Mouse (Mus musculus) heart, embryonic 16.5 days (tissue): ENCODE data around the gene Tnfrsf14. TPM values are rescaled to one million over a fixed set of nuclear protein-coding genes. Genes with fewer than 3 reads are reported as not detected.

Source experiments
- ATAC-seq: fragments of 200-750 bp; cut with Nextera tagmentation; replicated peaks from 2 replicates; pipeline ENCODE4 v1.8.0; 2017; ENCODE audit warnings: moderate number of reproducible peaks; ENCODE audit not compliant: insufficient read depth, low FRiP score; ENCODE audit errors: extremely low read depth
- H3K27ac ChIP-seq: fragments of 300-500 bp; sonication (generic); 2 replicates; pipeline ENCODE4 v1.5.1; 2014; ENCODE audit warnings: mild to moderate bottlenecking, low read length, control low read depth, moderate library complexity
- H3K27me3 ChIP-seq: fragments of 300-500 bp; sonication (generic); 2 replicates; pipeline ENCODE4 v1.6.1; 2014; ENCODE audit warnings: low read length, mixed read lengths; ENCODE audit not compliant: control insufficient read depth, insufficient read depth
- H3K36me3 ChIP-seq: fragments of 300-500 bp; sonication (generic); 2 replicates; pipeline ENCODE4 v1.6.1; 2014; ENCODE audit not compliant: control insufficient read depth, insufficient read depth
- H3K4me1 ChIP-seq: fragments of 300-500 bp; sonication (generic); 2 replicates; pipeline ENCODE4 v1.6.1; 2014; ENCODE audit warnings: low read length, mixed read lengths; ENCODE audit not compliant: control insufficient read depth, insufficient read depth
- H3K4me2 ChIP-seq: fragments of 300-500 bp; sonication (generic); 2 replicates; pipeline ENCODE4 v1.6.1; 2014; ENCODE audit warnings: low read depth, mild to moderate bottlenecking, control low read depth, low read length
- H3K4me3 ChIP-seq: fragments of 300-500 bp; sonication (generic); 2 replicates; pipeline ENCODE4 v1.5.1; 2014; ENCODE audit warnings: mild to moderate bottlenecking, control low read depth, low read length
- H3K9ac ChIP-seq: fragments of 300-500 bp; sonication (generic); 2 replicates; pipeline ENCODE4 v1.6.1; 2014; ENCODE audit warnings: low read length, control low read depth
- H3K9me3 ChIP-seq: fragments of 300-500 bp; sonication (generic); replicated peaks from 2 replicates; pipeline ENCODE4 v1.6.1; 2016; ENCODE audit warnings: low read length; ENCODE audit not compliant: control insufficient read depth
- WGBS: fragments of 180-500 bp; shearing (Covaris S2); extraction: QIAGEN DNeasy Blood & Tissue Kit; methylation state at CpG from one replicate; pipeline ENCODE4 v1.1.7; 2014; 5-methylcytosine and 5-hydroxymethylcytosine counted together
- polyA plus RNA-seq: library from polyadenylated mRNA; unstranded; fragments of >200 nt; fragmentation: Nextera tagmentation; extraction: Ambion mirVana; gene quantifications from 2 replicates; pipeline ENCODE4 v1.2.1, GENCODE M21; 2015

The Tnfrsf14 gene
- 1.3 and 1.8 TPM in 2 replicates for polyA plus RNA-seq

DNA sequence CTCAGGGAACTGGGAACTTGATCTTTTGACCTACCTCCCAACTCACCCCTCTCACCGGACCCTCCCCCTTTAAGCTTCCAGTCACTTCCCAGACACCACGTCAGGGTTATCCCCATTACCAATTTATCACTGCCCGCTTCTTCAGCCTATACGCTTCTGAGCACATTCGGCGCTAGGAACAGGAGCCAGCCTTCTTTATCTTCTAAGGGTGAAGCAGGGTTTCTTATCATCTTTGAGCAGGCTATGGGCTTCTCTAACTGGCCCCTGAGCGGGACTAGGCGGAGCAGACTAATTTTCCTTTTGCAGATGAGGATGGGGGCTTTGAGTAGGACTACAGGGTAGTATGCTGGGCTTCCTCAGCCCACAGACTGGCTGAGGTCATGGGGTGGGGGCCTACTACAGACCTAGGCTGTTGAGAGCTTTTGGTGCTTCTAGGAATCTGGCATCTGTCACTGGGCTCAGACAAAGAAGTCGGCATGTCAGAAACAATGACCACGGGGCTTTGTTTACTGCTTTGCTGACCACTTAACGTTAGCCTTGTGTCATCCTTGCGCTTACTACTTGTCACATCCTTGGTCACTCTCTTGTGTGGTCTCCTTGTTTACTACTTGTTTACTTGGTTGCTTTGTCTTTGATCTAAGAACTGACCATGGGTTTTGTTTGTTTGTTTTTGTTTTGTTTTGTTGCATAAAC, at the start of gene Tnfrsf14:
TSS of gene Tnfrsf14 (minus strand) at position 169 of the 693 bp plus-strand sequence.
- no peaks in the 10 kb centered on the region for H3K9me3 ChIP-seq
- no peaks in the 10 kb centered on the region for H3K27me3 ChIP-seq
- 31% methylated on average over 12 of the region's 12 CpGs for WGBS
- peak within 1 kb of the TSS; percentile 27 for H3K4me3 ChIP-seq
- H3K27ac ChIP-seq = peak within 1 kb of the TSS; percentile 52
- H3K4me1 ChIP-seq = peaks cover 2% of the 10 kb centered on the region
- H3K36me3 ChIP-seq = no peaks in the 10 kb centered on the region
- no peak for ATAC-seq
- peak within 1 kb of the TSS; percentile 49 for H3K9ac ChIP-seq
- H3K4me2 ChIP-seq = peak within 1 kb of the TSS; percentile 54

DNA sequence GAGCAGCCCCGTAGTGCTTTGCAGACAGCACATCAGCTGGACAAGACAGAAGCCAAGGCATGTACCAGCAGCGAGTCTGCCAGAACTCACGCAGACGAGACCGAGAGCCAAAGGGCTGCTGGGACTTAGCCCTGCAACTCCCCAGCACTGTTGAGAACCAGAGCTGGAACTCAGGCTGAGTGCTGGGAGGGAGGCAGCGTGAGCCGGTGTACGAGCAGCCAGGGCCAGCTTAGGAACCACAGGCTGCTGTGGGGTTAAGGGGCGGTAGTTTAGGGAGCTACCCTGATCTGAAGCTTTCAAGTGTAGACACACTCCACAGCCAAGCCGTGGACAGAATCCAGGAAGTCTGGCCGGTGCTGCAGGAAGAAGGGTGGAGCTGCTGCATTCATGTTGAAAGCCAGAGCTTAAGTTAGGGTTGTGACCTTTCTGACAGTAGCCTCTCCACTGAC, 45.8 kb upstream of the Tnfrsf14 start:
- no peak for ATAC-seq
- Histone ChIP-seq H3K4me1 (no peaks in the 10 kb centered on the region), H3K9ac (no peak overlapping the region), H3K9me3 (no peaks in the 10 kb centered on the region), H3K4me3 (no peak overlapping the region), H3K27ac (no peak overlapping the region), H3K36me3 (peaks cover 97% of the 10 kb centered on the region), H3K4me2 (no peak overlapping the region), H3K27me3 (no peaks in the 10 kb centered on the region)
- WGBS = 74% methylated on average over 11 of the region's 11 CpGs

DNA sequence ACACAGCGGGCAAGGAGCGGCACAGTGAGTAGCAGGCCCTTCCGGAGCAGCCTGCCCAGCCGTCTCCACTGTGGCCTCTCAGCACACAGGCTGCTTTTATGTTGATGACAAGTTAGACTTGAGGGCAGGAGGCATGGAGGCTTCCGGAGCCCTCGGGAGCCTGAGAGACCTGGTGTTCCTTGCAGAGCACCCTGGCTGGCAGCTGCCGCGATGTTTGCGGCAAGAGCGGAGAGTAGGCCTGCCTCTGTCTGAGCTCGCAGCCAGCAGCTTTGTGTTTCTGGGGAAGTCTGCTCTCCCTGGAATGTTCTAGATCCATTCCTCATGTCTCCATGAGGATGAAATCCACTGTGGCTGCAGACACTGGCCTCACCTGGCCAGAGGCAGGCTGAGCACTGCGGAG, 44.2 kb upstream of the Tnfrsf14 start:
- H3K4me2 ChIP-seq = no peak overlapping the region
- ATAC-seq = no peak

DNA sequence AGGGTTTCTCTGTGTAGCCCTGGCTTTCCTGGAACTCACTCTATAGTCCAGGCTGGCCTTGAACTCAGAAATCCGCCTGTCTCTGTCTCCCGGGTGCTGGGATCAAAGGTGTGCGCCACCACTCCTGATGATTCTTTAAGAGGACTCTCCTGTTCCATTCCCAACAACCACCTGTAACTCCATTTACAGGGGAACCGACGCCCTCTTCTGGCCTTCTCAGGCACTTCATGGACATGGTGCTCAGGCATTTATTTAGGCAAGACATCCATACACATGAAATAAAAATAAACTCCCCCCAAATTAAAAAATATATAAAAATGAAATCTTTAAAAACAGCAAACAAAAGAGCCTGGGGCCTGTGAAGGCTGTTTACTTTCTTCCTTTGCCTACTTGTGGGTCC, 38.8 kb upstream of the Tnfrsf14 start:
- 67% methylated on average over 5 of the region's 5 CpGs for WGBS
- H3K4me1 ChIP-seq = peaks cover 36% of the 10 kb centered on the region
- no peak overlapping the region for H3K4me2 ChIP-seq
- H3K9ac ChIP-seq = no peak overlapping the region
- no peak overlapping the region for H3K27ac ChIP-seq
- H3K4me3 ChIP-seq = no peak overlapping the region
- no peak for ATAC-seq
- H3K27me3 ChIP-seq = peaks cover 8% of the 10 kb centered on the region
- H3K36me3 ChIP-seq = peaks cover 33% of the 10 kb centered on the region
- H3K9me3 ChIP-seq = no peaks in the 10 kb centered on the region

More for the DNA sequence above, 44.2 kb upstream of the Tnfrsf14 start:
- no peak overlapping the region for H3K27ac ChIP-seq
- no peaks in the 10 kb centered on the region for H3K27me3 ChIP-seq
- no peak overlapping the region for H3K4me3 ChIP-seq
- no peak overlapping the region for H3K9ac ChIP-seq
- no peaks in the 10 kb centered on the region for H3K9me3 ChIP-seq
- peaks cover 6% of the 10 kb centered on the region for H3K4me1 ChIP-seq
- 94% methylated on average over 12 of the region's 12 CpGs for whole genome bisulfite sequencing
- H3K36me3 ChIP-seq = peaks cover 85% of the 10 kb centered on the region

DNA sequence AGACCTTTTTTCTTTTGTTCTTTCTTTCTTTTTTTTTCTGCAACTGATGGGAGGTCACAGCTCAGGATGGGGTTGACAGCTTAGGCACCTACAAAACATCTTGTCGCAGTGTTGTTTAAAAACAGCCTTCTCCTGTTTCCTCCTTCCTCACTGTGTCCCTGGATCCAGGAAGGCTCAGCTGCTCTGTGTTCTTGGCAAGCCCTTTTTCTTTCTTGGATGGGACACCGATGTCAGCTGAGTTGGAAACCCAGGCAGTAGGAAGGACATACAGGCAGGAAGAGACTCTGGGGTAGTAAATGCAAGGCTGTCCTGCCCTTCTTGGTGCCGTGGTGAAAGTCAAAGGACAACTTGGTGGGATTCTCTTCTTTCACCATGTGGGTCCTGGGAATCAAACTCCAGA, 37.5 kb upstream of the Tnfrsf14 start:
- no peak overlapping the region for H3K4me3 ChIP-seq
- 55% methylated on average over 3 of the region's 3 CpGs for WGBS
- peak overlapping the region; percentile 1; the same call in 1 of the 2 replicates for H3K4me2 ChIP-seq

DNA sequence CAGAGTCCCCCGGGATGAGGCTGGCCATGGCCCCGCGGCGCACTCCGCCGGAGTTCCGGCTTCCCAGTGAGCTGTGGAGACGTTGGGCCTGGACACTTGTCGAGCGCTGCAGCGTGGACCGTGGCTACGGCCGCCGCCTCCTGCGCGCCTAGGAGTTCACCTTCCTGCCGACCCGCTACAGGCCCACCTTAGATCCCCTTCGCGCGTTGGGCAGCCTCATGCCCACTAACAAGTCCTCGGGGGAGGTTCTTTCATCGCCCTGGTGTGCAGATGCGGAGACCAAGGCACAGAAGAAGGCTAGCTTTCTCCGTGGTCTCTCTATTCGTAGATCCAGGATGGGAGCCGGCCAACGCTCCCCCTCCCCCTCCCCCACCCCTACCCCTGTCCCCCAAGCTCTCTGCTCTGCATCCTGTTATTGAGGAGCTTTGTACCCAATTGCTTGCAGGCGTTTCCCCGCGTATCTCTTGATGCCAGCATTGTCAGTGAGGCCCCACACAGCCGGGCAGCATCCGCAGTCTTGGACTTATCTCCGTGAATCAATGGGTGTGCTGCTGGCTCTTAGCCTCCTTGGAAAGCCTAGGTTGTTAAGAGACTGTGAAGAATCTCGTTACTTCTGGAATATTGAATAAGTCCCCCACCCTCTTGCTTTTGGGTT, 36.3 kb upstream of the Tnfrsf14 start:
- ATAC-seq = peak; percentile 17; the same call in 1 of the 2 replicates
- Histone ChIP-seq H3K36me3 (peaks cover 8% of the 10 kb centered on the region), H3K27ac (peak overlapping the region; percentile 85), H3K4me1 (peaks cover 48% of the 10 kb centered on the region), H3K9ac (peak overlapping the region; percentile 88), H3K9me3 (no peaks in the 10 kb centered on the region), H3K4me2 (peak overlapping the region; percentile 85), H3K4me3 (peak overlapping the region; percentile 82), H3K27me3 (peaks cover 33% of the 10 kb centered on the region)
- WGBS = 1% methylated on average over 34 of the region's 36 CpGs

More for the DNA sequence above, 37.5 kb upstream of the Tnfrsf14 start:
- H3K4me1 ChIP-seq = peaks cover 43% of the 10 kb centered on the region
- H3K36me3 ChIP-seq = peaks cover 20% of the 10 kb centered on the region
- H3K9me3 ChIP-seq = no peaks in the 10 kb centered on the region
- H3K9ac ChIP-seq = no peak overlapping the region; the same call in 1 of the 2 replicates
- H3K27me3 ChIP-seq = peaks cover 21% of the 10 kb centered on the region
- peak overlapping the region; percentile 66 for H3K27ac ChIP-seq
- no peak for ATAC-seq

DNA sequence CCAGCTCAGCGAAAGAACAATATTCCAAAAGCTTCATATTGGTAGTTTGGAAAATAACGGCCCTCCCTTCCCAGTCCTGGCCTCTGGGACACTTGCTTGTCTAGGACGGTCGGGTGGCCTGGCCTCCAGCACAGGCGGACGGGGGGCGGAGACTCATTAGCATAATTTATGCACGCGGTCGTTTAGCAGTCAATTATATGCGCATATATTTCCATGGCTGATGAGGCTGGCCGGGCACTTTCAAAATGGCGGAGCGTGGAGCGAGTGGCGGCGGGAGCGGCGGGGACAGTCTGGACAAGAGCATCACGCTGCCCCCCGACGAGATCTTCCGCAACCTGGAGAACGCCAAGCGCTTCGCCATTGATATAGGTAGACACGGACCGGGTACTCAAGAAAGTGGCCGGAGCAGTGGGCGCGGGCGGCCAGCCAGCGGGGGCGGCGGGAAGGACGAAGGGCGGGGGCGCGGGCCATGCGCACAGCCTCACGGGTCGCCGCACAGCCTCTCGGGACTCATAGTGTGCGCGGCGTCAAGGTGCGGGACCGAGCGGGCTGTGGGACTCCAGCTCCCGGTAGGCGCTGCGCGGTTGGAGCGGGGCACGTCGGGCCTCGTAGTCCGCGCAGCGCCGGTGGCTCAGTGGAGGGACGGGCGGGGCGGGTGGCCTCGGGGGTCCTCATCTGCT, 35.7 kb upstream of the Tnfrsf14 start, which contains the start of gene Pank4:
TSS of gene Pank4 (plus strand) at position 223 of the 680 bp plus-strand sequence.
- Histone ChIP-seq H3K9me3 (no peaks in the 10 kb centered on the region), H3K9ac (peak within 1 kb of the TSS; percentile 88), H3K27ac (peak within 1 kb of the TSS; percentile 85), H3K36me3 (0 out of 2 replicates have a peak, but pooled peaks cover 2% of the 10 kb centered on the region), H3K4me3 (peak within 1 kb of the TSS; percentile 82), H3K4me1 (peaks cover 48% of the 10 kb centered on the region), H3K4me2 (peak within 1 kb of the TSS; percentile 85), H3K27me3 (peaks cover 39% of the 10 kb centered on the region)
- WGBS = under 1% methylated on average over 66 of the region's 66 CpGs
- ATAC-seq = peak; percentile 93

DNA sequence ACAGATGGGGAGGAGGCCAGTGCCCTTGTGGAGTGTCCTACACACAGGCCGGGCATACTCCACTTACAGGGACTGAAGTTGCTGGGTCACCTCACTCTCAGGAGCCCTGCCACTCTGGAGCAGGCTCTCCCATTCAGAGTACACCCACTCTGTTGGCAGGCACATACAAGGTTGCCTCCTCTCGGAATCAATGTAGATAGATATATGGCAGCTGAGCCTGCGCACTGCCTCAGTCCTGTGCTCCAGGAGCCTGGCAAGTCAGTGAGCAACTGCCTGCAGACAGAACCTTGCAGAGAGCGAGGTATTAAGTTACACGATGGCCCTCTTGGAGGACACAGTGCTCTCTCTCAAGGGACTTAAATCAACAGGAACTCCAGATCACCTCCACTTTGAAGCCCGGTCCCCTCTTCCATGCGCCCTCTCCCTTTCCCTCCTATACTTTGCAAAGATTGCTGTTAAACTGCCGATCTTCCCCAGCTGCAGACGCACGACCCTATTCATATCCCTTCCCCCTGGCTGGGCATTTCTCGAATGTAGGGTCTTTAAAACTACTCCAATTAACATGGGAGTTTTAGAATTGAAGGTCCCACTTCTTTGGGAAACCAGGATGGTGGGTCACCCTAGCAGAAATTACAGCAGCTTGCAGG, 35.0 kb upstream of the Tnfrsf14 start:
- no peak for ATAC-seq
- WGBS = 50% methylated on average over 11 of the region's 11 CpGs
- peaks cover 50% of the 10 kb centered on the region for H3K4me1 ChIP-seq
- H3K27me3 ChIP-seq = peaks cover 46% of the 10 kb centered on the region
- no peaks in the 10 kb centered on the region for H3K36me3 ChIP-seq
- H3K9me3 ChIP-seq = no peaks in the 10 kb centered on the region
- peak overlapping the region; percentile 85 for H3K4me2 ChIP-seq
- H3K9ac ChIP-seq = peak overlapping the region; percentile 88
- peak overlapping the region; percentile 82 for H3K4me3 ChIP-seq
- H3K27ac ChIP-seq = 0 out of 2 replicates have a peak overlapping the region, but pooled peaks have one; percentile 85
